Mouse (Mus musculus): ENCODE data around the gene Cald1.

- TF ChIP-seq POLR2A (IDR thresholded peaks at IDR 0.05; ENCODE audit: insufficient read depth, low read length) (no peak), EP300 (IDR thresholded peaks at IDR 0.05; ENCODE audit: insufficient read depth, low read depth, low read length) (no peak), CTCF (IDR thresholded peaks at IDR 0.05; ENCODE audit: low read depth, low read length) (no peak)
Measured at GRCm38 (mm10) chr6:34703421-34704120, 105.3 kb downstream of the Cald1 start.

All from ES-Bruce4 (cell line).